Mouse (Mus musculus): ENCODE measurements around the gene Gm9733.

- TF ChIP-seq CTCF (IDR thresholded peaks at IDR 0.05; ENCODE audit: low read depth, low read length) (no peak), POLR2A (IDR thresholded peaks at IDR 0.05; ENCODE audit: borderline replicate concordance, low read depth, low read length) (no peak)
Observed at GRCm38 (mm10) chr3:15334182-15334581, 2.1 kb upstream of the Gm9733 start.
